Mouse (Mus musculus) ES-E14 (cell line): ENCODE data around the gene Wdfy2.

Experiments used
- CHD2 ChIP-seq: IDR thresholded peaks from 2 replicates; pipeline ENCODE4 v1.6.1; 2014; ENCODE audit warnings: mild to moderate bottlenecking, low read depth, low read length, inconsistent platforms
- HCFC1 ChIP-seq: IDR thresholded peaks from 2 replicates; pipeline ENCODE4 v1.6.1; 2012; ENCODE audit warnings: low read length, inconsistent platforms, borderline replicate concordance; ENCODE audit not compliant: insufficient read depth
- ZC3H11A ChIP-seq: IDR thresholded peaks from 2 replicates; pipeline ENCODE4 v1.6.1; 2012; ENCODE audit warnings: low read depth, mild to moderate bottlenecking, inconsistent platforms, low read length, borderline replicate concordance

DNA sequence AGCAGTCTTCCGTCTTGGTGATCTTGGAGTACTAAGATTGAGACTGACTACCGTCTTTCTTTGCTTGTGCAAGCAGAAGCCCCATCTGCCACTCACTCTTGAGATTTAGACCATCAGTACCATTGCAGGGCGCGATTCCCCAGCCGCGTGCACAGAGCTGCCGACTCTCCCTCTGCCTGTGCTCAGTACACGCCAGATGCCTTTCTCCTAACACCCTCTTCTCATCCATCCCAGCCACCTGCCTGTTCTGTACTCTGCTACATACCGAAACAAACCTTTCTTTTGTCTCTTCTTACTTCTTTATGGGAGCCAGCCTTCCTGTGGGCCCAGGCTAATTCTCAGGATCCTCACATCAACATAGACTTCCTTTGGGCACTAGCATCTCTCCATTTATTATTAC lies 97.9 kb downstream of the Wdfy2 start:
- no peak for TF ChIP-seq ZC3H11A
- no peak for TF ChIP-seq CHD2
- TF ChIP-seq HCFC1: no peak
